In the genomic region with DNA sequence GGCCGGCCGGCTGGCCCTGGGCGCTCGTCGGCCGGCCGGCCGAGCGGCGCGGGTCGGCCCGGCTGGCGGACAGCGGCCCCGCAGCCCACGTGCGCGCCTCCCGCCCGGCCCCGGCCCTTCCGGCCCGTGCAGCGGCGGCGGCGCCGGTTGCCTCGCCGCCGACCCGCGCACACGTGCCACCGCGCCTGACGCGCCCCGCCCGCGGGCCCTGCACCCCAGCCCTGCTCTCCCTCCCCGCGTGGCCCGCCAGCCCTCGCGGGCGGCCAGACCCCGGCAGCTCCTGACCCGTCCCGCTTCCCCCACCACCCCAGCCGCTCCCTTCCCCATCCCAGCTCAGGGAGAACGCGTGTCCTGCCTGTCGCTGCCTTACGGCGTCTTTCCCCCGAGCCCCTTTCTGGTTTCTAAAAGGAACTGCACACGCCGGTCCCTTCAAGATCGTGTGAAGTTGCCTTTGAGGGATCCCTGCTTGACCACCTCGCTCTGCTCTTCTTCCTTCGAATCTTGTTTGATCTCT, we compare ENCODE assay signal across 8 mouse cellular contexts. TPM values are rescaled to one million over a fixed set of nuclear protein-coding genes. Genes with fewer than 3 reads are reported as not detected.
DNase-seq lines count a peak whose midpoint lies in the region; ATAC-seq and TF ChIP-seq lines count a peak whose summit lies in the region.

No protein-coding gene starts in this region.

- no peaks in the 10 kb centered on the region for H3K9me3 ChIP-seq in liver, postnatal 0 days (ENCODE audit: low read length)
- H3K9me3 ChIP-seq in neural tube, embryonic 11.5 days (ENCODE audit: control insufficient read depth, low read length), result no peaks in the 10 kb centered on the region
- no peaks in the 10 kb centered on the region for H3K9me3 ChIP-seq in stomach, postnatal 0 days (ENCODE audit: control insufficient read depth, low read length)

- H3K27ac ChIP-seq in left cerebral cortex, adult 2 months, result peak overlapping the region; percentile 83
- H3K27ac ChIP-seq in liver, postnatal 0 days (ENCODE audit: low read depth), result peak overlapping the region; percentile 97
- peak overlapping the region; percentile 93 for H3K27ac ChIP-seq in neural tube, embryonic 11.5 days (ENCODE audit: low read depth, low read length)
- peak overlapping the region; percentile 97 for H3K27ac ChIP-seq in stomach, postnatal 0 days (replicated peaks)

- H3K36me3 ChIP-seq in liver, postnatal 0 days (replicated peaks; ENCODE audit: insufficient read depth, low read length), result no peaks in the 10 kb centered on the region
- H3K36me3 ChIP-seq in neural tube, embryonic 11.5 days (ENCODE audit: control insufficient read depth, insufficient read depth, low read length), result no peaks in the 10 kb centered on the region
- no peaks in the 10 kb centered on the region for H3K36me3 ChIP-seq in stomach, postnatal 0 days (ENCODE audit: control insufficient read depth, insufficient read depth, low read length)

- ATAC-seq in granulocyte monocyte progenitor cell, adult 5-6 weeks (replicated peaks; ENCODE audit: poor library complexity, severe bottlenecking), result peak; percentile 46
- peak; percentile 57 for ATAC-seq in liver, postnatal 0 days
- ATAC-seq in neural tube, embryonic 11.5 days (ENCODE audit: insufficient read depth, low FRiP score, low TSS enrichment), result peak; percentile 29
- peak; percentile 57 for ATAC-seq in stomach, postnatal 0 days (ENCODE audit: low FRiP score, low TSS enrichment)

- TF ChIP-seq EP300 in liver, postnatal 0 days (IDR thresholded peaks at IDR 0.05; ENCODE audit: low read depth), result no peak
- TF ChIP-seq EP300 in stomach, postnatal 0 days (optimal IDR thresholded peaks at IDR 0.05), result no peak

- intact Hi-C loops in left cerebral cortex, adult 2 months (cut with DNase I), result loop anchor here (1.0 to 5.0 kb wide), 4 partner anchors 64 to 434 kb away; a partner anchor contains a TSS

- under 1% methylated on average over 21 of the region's 63 CpGs for WGBS in liver, postnatal 0 days (ENCODE audit: insufficient replicate concordance)
- WGBS in neural tube, embryonic 11.5 days, result under 1% methylated on average over 30 of the region's 63 CpGs
- WGBS in stomach, postnatal 0 days, result under 1% methylated on average over 40 of the region's 63 CpGs

- DNase-seq in left cerebral cortex, adult 2 months (ENCODE audit: extremely low spot score in 1 of 2, low spot score in 2 of 2), result peak; percentile 35 to 43
- no peak for DNase-seq in left cerebral cortex, adult 8-10 months (ENCODE audit: low spot score in 2 of 2)
- peak; percentile 52 to 64 for DNase-seq in cerebellum, postnatal 14 days
- DNase-seq in kidney, adult 9 months, result peak; percentile 26
- DNase-seq in liver, postnatal 0 days, result peak; percentile 66
- peak; percentile 69 for DNase-seq in neural tube, embryonic 11.5 days (ENCODE audit: low spot score)
- peak; percentile 73 for DNase-seq in stomach, postnatal 0 days (ENCODE audit: low spot score)

- peak overlapping the region; percentile 65 for H3K4me3 ChIP-seq in left cerebral cortex, adult 2 months
- peak overlapping the region; percentile 76 for H3K4me3 ChIP-seq in liver, postnatal 0 days (ENCODE audit: low read depth, low read length)
- peak overlapping the region; percentile 95 for H3K4me3 ChIP-seq in neural tube, embryonic 11.5 days (ENCODE audit: low read depth, low read length)
- H3K4me3 ChIP-seq in stomach, postnatal 0 days (ENCODE audit: low read depth, low read length), result peak overlapping the region; percentile 76

- no peaks in the 10 kb centered on the region for H3K27me3 ChIP-seq in liver, postnatal 0 days (ENCODE audit: insufficient read depth, low read length)
- no peaks in the 10 kb centered on the region for H3K27me3 ChIP-seq in neural tube, embryonic 11.5 days (ENCODE audit: control insufficient read depth, insufficient read depth, low read length)
- H3K27me3 ChIP-seq in stomach, postnatal 0 days (ENCODE audit: control insufficient read depth, insufficient read depth, low read length), result no peaks in the 10 kb centered on the region

- peak overlapping the region; percentile 89 for H3K9ac ChIP-seq in liver, postnatal 0 days (replicated peaks)
- peak overlapping the region; percentile 83 for H3K9ac ChIP-seq in neural tube, embryonic 11.5 days (ENCODE audit: low read length)
- peak overlapping the region; percentile 86 for H3K9ac ChIP-seq in stomach, postnatal 0 days (ENCODE audit: low read length)

- peaks cover 13% of the 10 kb centered on the region; the same call in 1 of the 2 replicates for H3K4me1 ChIP-seq in liver, postnatal 0 days (ENCODE audit: insufficient read depth)
- peaks cover 8% of the 10 kb centered on the region; the same call in 1 of the 2 replicates for H3K4me1 ChIP-seq in neural tube, embryonic 11.5 days (ENCODE audit: control insufficient read depth, insufficient read depth, low read length)
- no peaks in the 10 kb centered on the region for H3K4me1 ChIP-seq in stomach, postnatal 0 days (replicated peaks; ENCODE audit: control insufficient read depth, insufficient read depth)

- no peak for TF ChIP-seq CTCF in left cerebral cortex, adult 2 months (IDR thresholded peaks at IDR 0.05)
- TF ChIP-seq CTCF in liver, postnatal 0 days (IDR thresholded peaks at IDR 0.05; ENCODE audit: low read depth), result no peak
- TF ChIP-seq CTCF in stomach, postnatal 0 days (IDR thresholded peaks at IDR 0.05; ENCODE audit: low read depth), result peak; percentile 21; the same call in 1 of the 2 replicates

- H3K4me2 ChIP-seq in liver, postnatal 0 days (ENCODE audit: low read depth, low read length), result peak overlapping the region; percentile 92
- peak overlapping the region; percentile 76 for H3K4me2 ChIP-seq in neural tube, embryonic 11.5 days (ENCODE audit: low read depth)
- peak overlapping the region; percentile 78 for H3K4me2 ChIP-seq in stomach, postnatal 0 days (replicated peaks; ENCODE audit: low read depth)

RNA-seq across cellular contexts. Expression of a gene that starts 0.4 kb away (rescaled TPM):
- 100 to 1,000 TPM; 103 to 112 TPM for total RNA-seq in left cerebral cortex, adult 2 months (2021)
- total RNA-seq in left cerebral cortex, adult 8-10 months (2022), result 100 to 1,000 TPM; 104 to 116 (median 106) TPM
- 120 and 133 TPM in 2 replicates for total RNA-seq in granulocyte monocyte progenitor cell, adult 5-6 weeks (2014; fragmentation: Nextera tagmentation)
- total RNA-seq in granulocyte monocyte progenitor cell, adult 5-6 weeks (2017), result 203 and 215 TPM in 2 replicates
- 15.6 and 17.3 TPM in 2 replicates for polyA plus RNA-seq in liver, postnatal 0 days (2015; fragmentation: Nextera tagmentation; extraction: Ambion mirVana)
- 139 and 149 TPM in 2 replicates for polyA plus RNA-seq in neural tube, embryonic 11.5 days (2014; fragmentation: Nextera tagmentation; extraction: Ambion mirVana)
- polyA plus RNA-seq in stomach, postnatal 0 days (2015; fragmentation: Nextera tagmentation; extraction: Ambion mirVana), result 30.7 and 31.5 TPM in 2 replicates

Comparison
In these comparisons a context has a peak if more than half of its experiments do, and no peak if none do; other contexts are left out.
1. DNase-seq: peak in left cerebral cortex, adult 2 months (2 of 2), cerebellum, postnatal 14 days (2 of 2), kidney, adult 9 months (single experiment), liver, postnatal 0 days (single experiment), neural tube, embryonic 11.5 days (single experiment) and stomach, postnatal 0 days (single experiment); none in left cerebral cortex, adult 8-10 months (0 of 2).
2. Peak in every context shown above with its lines, with median percentiles within 50 percentile points of each other: H3K27ac ChIP-seq, H3K4me3 ChIP-seq, ATAC-seq, H3K4me2 ChIP-seq and H3K9ac ChIP-seq.